Comparison of ENCODE assay signal across 28 mouse cellular contexts in genomic region chr3:151459430-151460190, GRCm38 (mm10). TPM values are rescaled to one million over a fixed set of nuclear protein-coding genes. Genes with fewer than 3 reads are reported as not detected.
DNase-seq lines count a peak whose midpoint lies in the region; ATAC-seq and TF ChIP-seq lines count a peak whose summit lies in the region.
"Had no signal": no experiment of that assay in that cellular context is flagged by ENCODE, and none has a peak within 500 bp of the region (broad histone marks: within the 10 kb centered on the region; RNA-seq: fewer than 3 reads in every experiment).

No protein-coding gene starts in this region.

- H3K4me2 ChIP-seq in CH12.LX (ENCODE audit: insufficient read depth, low read depth, poor library complexity, severe bottlenecking) (no peak overlapping the region), myocyte (ENCODE audit: low read depth) (peak overlapping the region; percentile 44)
- no peak overlapping the region for H3K4me2 ChIP-seq in midbrain, embryonic 14.5 days (ENCODE audit: low read length)
- no peak overlapping the region for H3K4me2 ChIP-seq in stomach, postnatal 0 days (replicated peaks; ENCODE audit: low read depth)
- H3K4me2 ChIP-seq: heart, embryonic 13.5 days; hindbrain, embryonic 15.5 days; limb, embryonic 12.5 days; liver, embryonic 15.5 days; lung, embryonic 14.5 days; midbrain, embryonic 11.5 days; neural tube, embryonic 13.5 days had no signal

- H3K27ac ChIP-seq in CH12.LX (ENCODE audit: insufficient read depth, low read depth), result no peak overlapping the region
- no peak overlapping the region for H3K27ac ChIP-seq in midbrain, embryonic 14.5 days (replicated peaks; ENCODE audit: low read depth, low read length)
- H3K27ac ChIP-seq in stomach, postnatal 0 days (replicated peaks), result no peak overlapping the region
- H3K27ac ChIP-seq: gastrocnemius, adult 2 months; heart, embryonic 13.5 days; hindbrain, embryonic 15.5 days; layer of hippocampus, adult 2 months; left cerebral cortex, adult 2 months; limb, embryonic 12.5 days; liver, embryonic 15.5 days; neural tube, embryonic 13.5 days had no signal

- H3K9ac ChIP-seq in CH12.LX (ENCODE audit: insufficient read depth, low read depth), result no peak overlapping the region
- H3K9ac ChIP-seq in midbrain, embryonic 14.5 days (replicated peaks; ENCODE audit: low read length), result no peak overlapping the region
- H3K9ac ChIP-seq in stomach, postnatal 0 days (ENCODE audit: low read length), result no peak overlapping the region
- H3K9ac ChIP-seq: heart, embryonic 13.5 days; hindbrain, embryonic 15.5 days; limb, embryonic 12.5 days; liver, embryonic 15.5 days; lung, embryonic 14.5 days; neural tube, embryonic 13.5 days had no signal

- dilution Hi-C loops in CH12.LX (cut with MboI; ENCODE audit: extremely low pct_ligation_motif_present, extremely low pct_unique_long_range_greater_than_20kb, low sequenced_read_pairs), result no loop called here

- H3K9me3 ChIP-seq in CH12.LX (replicated peaks; ENCODE audit: low read length), result no peaks in the 10 kb centered on the region
- no peaks in the 10 kb centered on the region for H3K9me3 ChIP-seq in midbrain, embryonic 14.5 days (ENCODE audit: control insufficient read depth, low read length)
- H3K9me3 ChIP-seq in stomach, postnatal 0 days (ENCODE audit: control insufficient read depth, low read length), result no peaks in the 10 kb centered on the region
- H3K9me3 ChIP-seq: heart, embryonic 13.5 days; hindbrain, embryonic 15.5 days; limb, embryonic 12.5 days; liver, embryonic 15.5 days; neural tube, embryonic 13.5 days had no signal

- no peak for TF ChIP-seq CTCF in CH12.LX (conservative IDR thresholded peaks at IDR 0.05 in 1 of 2, IDR thresholded peaks at IDR 0.05 in 1 of 2; ENCODE audit: low read depth in 2 of 2, low read length in 2 of 2)
- no peak for TF ChIP-seq CTCF in stomach, postnatal 0 days (IDR thresholded peaks at IDR 0.05; ENCODE audit: low read depth)

- H3K36me3 ChIP-seq in CH12.LX (replicated peaks in 1 of 2; ENCODE audit: control insufficient read depth in 1 of 2, insufficient read depth in 1 of 2, low read length in 1 of 2) (no peaks in the 10 kb centered on the region), myocyte (ENCODE audit: control insufficient read depth, insufficient read depth) (no peaks in the 10 kb centered on the region)
- no peaks in the 10 kb centered on the region for H3K36me3 ChIP-seq in midbrain, embryonic 14.5 days (ENCODE audit: control insufficient read depth, insufficient read depth, low read length)
- H3K36me3 ChIP-seq in stomach, postnatal 0 days (ENCODE audit: control insufficient read depth, insufficient read depth, low read length), result no peaks in the 10 kb centered on the region
- H3K36me3 ChIP-seq: heart, embryonic 13.5 days; hindbrain, embryonic 15.5 days; limb, embryonic 12.5 days; liver, embryonic 15.5 days; neural tube, embryonic 13.5 days had no signal

- no peak for TF ChIP-seq POLR2A in CH12.LX (IDR thresholded peaks at IDR 0.05; ENCODE audit: low read depth, low read length)
- no peak for TF ChIP-seq POLR2A in myocyte (IDR thresholded peaks at IDR 0.05; ENCODE audit: insufficient read length, low read depth)

- no peak for TF ChIP-seq EP300 in CH12.LX (IDR thresholded peaks at IDR 0.05; ENCODE audit: low read length)
- no peak for TF ChIP-seq EP300 in stomach, postnatal 0 days (optimal IDR thresholded peaks at IDR 0.05)

- ATAC-seq in granulocyte monocyte progenitor cell, adult 5-6 weeks (replicated peaks; ENCODE audit: poor library complexity, severe bottlenecking), result no peak
- ATAC-seq in midbrain, embryonic 14.5 days (ENCODE audit: low FRiP score, low TSS enrichment), result no peak
- ATAC-seq in stomach, postnatal 0 days (ENCODE audit: low FRiP score, low TSS enrichment), result no peak
- ATAC-seq: inflammation-experienced regulatory T-cells, adult 6 months had no signal

- H3K27me3 ChIP-seq in CH12.LX (replicated peaks), result no peaks in the 10 kb centered on the region
- no peaks in the 10 kb centered on the region for H3K27me3 ChIP-seq in myocyte (ENCODE audit: control insufficient read depth, insufficient read depth, insufficient read length)
- H3K27me3 ChIP-seq in midbrain, embryonic 14.5 days (ENCODE audit: control insufficient read depth, insufficient read depth, low read length), result no peaks in the 10 kb centered on the region
- H3K27me3 ChIP-seq in stomach, postnatal 0 days (ENCODE audit: control insufficient read depth, insufficient read depth, low read length), result no peaks in the 10 kb centered on the region
- H3K27me3 ChIP-seq: heart, embryonic 13.5 days; hindbrain, embryonic 15.5 days; limb, embryonic 12.5 days; liver, embryonic 15.5 days; neural tube, embryonic 13.5 days had no signal

- H3K4me3 ChIP-seq in CH12.LX (replicated peaks in 1 of 3; ENCODE audit: low read depth in 2 of 3, low read length in 2 of 3, poor library complexity in 1 of 3) (no peak overlapping the region), myocyte (no peak overlapping the region)
- no peak overlapping the region for H3K4me3 ChIP-seq in midbrain, embryonic 14.5 days (replicated peaks; ENCODE audit: low read depth, low read length)
- H3K4me3 ChIP-seq in stomach, postnatal 0 days (ENCODE audit: low read depth, low read length), result no peak overlapping the region
- H3K4me3 ChIP-seq: gastrocnemius, adult 2 months; heart, embryonic 13.5 days; hindbrain, embryonic 15.5 days; layer of hippocampus, adult 2 months; left cerebral cortex, adult 2 months; limb, embryonic 12.5 days; liver, embryonic 15.5 days; neural tube, embryonic 13.5 days had no signal

- H3ac ChIP-seq in myocyte (ENCODE audit: control insufficient read depth, insufficient read length), result no peak overlapping the region

- TF ChIP-seq RAD21 in CH12.LX (IDR thresholded peaks at IDR 0.05; ENCODE audit: low read depth, low read length), result no peak

- H3K4me1 ChIP-seq in CH12.LX (ENCODE audit: control insufficient read depth in 1 of 2, insufficient read depth in 2 of 2), result no peaks in the 10 kb centered on the region
- no peaks in the 10 kb centered on the region for H3K4me1 ChIP-seq in midbrain, embryonic 14.5 days (ENCODE audit: control insufficient read depth, insufficient read depth, low read length)
- H3K4me1 ChIP-seq in stomach, postnatal 0 days (replicated peaks; ENCODE audit: control insufficient read depth, insufficient read depth), result no peaks in the 10 kb centered on the region
- H3K4me1 ChIP-seq: heart, embryonic 13.5 days; hindbrain, embryonic 15.5 days; limb, embryonic 12.5 days; liver, embryonic 15.5 days; neural tube, embryonic 13.5 days had no signal

- DNase-seq in layer of hippocampus, adult 9-10 months (ENCODE audit: low spot score), result peak; percentile 12
- no peak for DNase-seq in layer of hippocampus, postnatal 36 days
- DNase-seq in CH12.LX (ENCODE audit: extremely low read depth) (peak; percentile 3), adipocyte (ENCODE audit: low spot score) (peak; percentile 10)
- no peak for DNase-seq in midbrain, embryonic 14.5 days
- no peak for DNase-seq in stomach, postnatal 0 days (ENCODE audit: low spot score)
- DNase-seq: adrenal gland, postnatal 10 days; cerebellum, adult 11-12 months; cerebellum, postnatal 14 days; gastrocnemius, adult 2 months; gastrocnemius, postnatal 36 days; heart, postnatal 10 days; kidney, adult 11 months; kidney, postnatal 14 days; lung, embryonic 14.5 days; lung, postnatal 14 days; right cerebral cortex, postnatal 4 days had no signal

- 83% methylated on average over 3 of the region's 3 CpGs for WGBS in midbrain, embryonic 14.5 days
- WGBS in stomach, postnatal 0 days, result 38% methylated on average over 3 of the region's 3 CpGs

- in situ Hi-C loops in CH12.LX (cut with MboI; ENCODE audit: low pct_ligation_motif_present, low pct_unique_long_range_greater_than_20kb, low sequenced_read_pairs), result no loop called here

- H3K79me2 ChIP-seq in CH12.LX (replicated peaks; ENCODE audit: control insufficient read depth, extremely low read depth, insufficient read depth, poor library complexity, severe bottlenecking) (no peaks in the 10 kb centered on the region), myocyte (ENCODE audit: control insufficient read depth, insufficient read depth) (no peaks in the 10 kb centered on the region)

TF ChIP-seq in CH12.LX, 34 proteins besides CTCF, POLR2A, EP300 and RAD21:
- TF ChIP-seq RCOR1 (conservative IDR thresholded peaks at IDR 0.05; ENCODE audit: low read depth, low read length), result no peak
- TF ChIP-seq ELF1 (IDR thresholded peaks at IDR 0.05; ENCODE audit: low read depth, low read length), result no peak
- peak; percentile 23 for TF ChIP-seq USF2 (conservative IDR thresholded peaks at IDR 0.05; ENCODE audit: low read depth, low read length)
- TF ChIP-seq BHLHE40 (IDR thresholded peaks at IDR 0.05; ENCODE audit: low read depth, low read length), result peak; percentile 36; the same call in 1 of the 2 replicates

TF ChIP-seq in myocyte, 11 proteins besides CTCF, POLR2A, EP300 and RAD21:
- TF ChIP-seq REST (IDR thresholded peaks at IDR 0.05; ENCODE audit: insufficient read depth, insufficient read length) (no peak), USF1 (IDR thresholded peaks at IDR 0.05; ENCODE audit: low read depth) (peak; percentile 55)

RNA-seq across cellular contexts. Expression of gene Adgrl4, which starts 21.9 kb away (rescaled TPM):
- total RNA-seq in layer of hippocampus, postnatal 36 days (2021), result 10 to 100 TPM; 17.6 to 25.0 TPM
- total RNA-seq in CH12.LX (2012; rRNA removed), result not detected in 2 replicates
- not detected in 2 replicates for total RNA-seq in CH12.LX (2014; rRNA removed)
- not detected in 2 replicates for polyA plus RNA-seq in CH12.LX (2012; ENCODE audit: insufficient read length, low read depth)
- polyA plus RNA-seq in myocyte (2012; fragmentation: generic; extraction: Trizol), result not detected
- total RNA-seq in granulocyte monocyte progenitor cell, adult 5-6 weeks (2014; fragmentation: Nextera tagmentation), result 95.8 and 112 TPM in 2 replicates
- 132 and 143 TPM in 2 replicates for total RNA-seq in granulocyte monocyte progenitor cell, adult 5-6 weeks (2017)
- polyA plus RNA-seq in midbrain, embryonic 14.5 days (2014; fragmentation: Nextera tagmentation; extraction: Ambion mirVana), result 12.2 and 15.5 TPM in 2 replicates
- 2.3 and 4.2 TPM in 2 replicates for polyA plus RNA-seq in stomach, postnatal 0 days (2015; fragmentation: Nextera tagmentation; extraction: Ambion mirVana)
- polyA plus RNA-seq: inflammation-experienced regulatory T-cells, adult 6 months had no signal

Comparison
In these comparisons a context has a peak if more than half of its experiments do, and no peak if none do; other contexts are left out.
1. DNase-seq: peak in layer of hippocampus, adult 9-10 months (single experiment), CH12.LX (single experiment) and adipocyte (single experiment); none in layer of hippocampus, postnatal 36 days (0 of 2), midbrain, embryonic 14.5 days (single experiment) and stomach, postnatal 0 days (single experiment).